Mouse (Mus musculus) cerebellum, adult 2 months (tissue): Measurements from ENCODE around the gene Lbp.

ENCODE experiments used
- CTCF ChIP-seq: fragments of 200-500 bp; IDR thresholded peaks from 2 replicates; pipeline ENCODE4 v1.5.1; 2011; ENCODE audit warnings: low read depth, mild to moderate bottlenecking, control low read depth, low read length, moderate library complexity, borderline replicate concordance; ENCODE audit not compliant: insufficient read depth
- POLR2A ChIP-seq: fragments of 200-500 bp; IDR thresholded peaks from 2 replicates; pipeline ENCODE4 v1.6.1; 2011; ENCODE audit warnings: low read length, control low read depth, borderline replicate concordance; ENCODE audit not compliant: insufficient read depth

GRCm38 (mm10) chr2:158258781-158259180, 47.5 kb upstream of the Lbp start:
- peak; percentile 82 for TF ChIP-seq CTCF
- TF ChIP-seq POLR2A = no peak
